Mouse (Mus musculus): Measurements from ENCODE around the gene Robo4. TPM values are rescaled to one million over a fixed set of nuclear protein-coding genes. Genes with fewer than 3 reads are reported as not detected.

Gene Robo4
- polyA plus RNA-seq, 1 experiment = not detected

- Histone ChIP-seq H3K4me3 (ENCODE audit: insufficient read depth, low read length) (no peak overlapping the region), H3K4me1 (ENCODE audit: control insufficient read depth, insufficient read depth, low read length) (peaks cover 4% of the 10 kb centered on the region), H3K27ac (ENCODE audit: insufficient read depth, low read length) (no peak overlapping the region)
- TF ChIP-seq CTCF (IDR thresholded peaks at IDR 0.05; ENCODE audit: borderline replicate concordance, insufficient read depth, low read length) (no peak), POLR2A (IDR thresholded peaks at IDR 0.05; ENCODE audit: low read depth, low read length) (no peak)
Observed at GRCm38 (mm10) chr9:37418791-37419190, 17.1 kb downstream of the Robo4 start.

- no peak overlapping the region for H3K4me3 ChIP-seq (ENCODE audit: insufficient read depth, low read length)
- no peak overlapping the region for H3K27ac ChIP-seq (ENCODE audit: insufficient read depth, low read length)
- TF ChIP-seq CTCF (IDR thresholded peaks at IDR 0.05; ENCODE audit: borderline replicate concordance, insufficient read depth, low read length) (0 out of 2 replicates have a peak, but pooled peaks have one; percentile 18), POLR2A (IDR thresholded peaks at IDR 0.05; ENCODE audit: low read depth, low read length) (no peak)
- peaks cover 4% of the 10 kb centered on the region for H3K4me1 ChIP-seq (ENCODE audit: control insufficient read depth, insufficient read depth, low read length)
Observed at GRCm38 (mm10) chr9:37420676-37421075, 19.0 kb downstream of the Robo4 start.

- no peak overlapping the region for H3K4me3 ChIP-seq (ENCODE audit: insufficient read depth, low read length)
Observed at GRCm38 (mm10) chr9:37421239-37421638, 19.5 kb downstream of the Robo4 start.

GRCm38 (mm10) chr9:37429326-37429725, 27.6 kb downstream of the Robo4 start:
- Histone ChIP-seq H3K27ac (ENCODE audit: insufficient read depth, low read length) (no peak overlapping the region), H3K4me1 (ENCODE audit: control insufficient read depth, insufficient read depth, low read length) (no peaks in the 10 kb centered on the region), H3K4me3 (ENCODE audit: insufficient read depth, low read length) (no peak overlapping the region)
- no peak for TF ChIP-seq POLR2A (IDR thresholded peaks at IDR 0.05; ENCODE audit: low read depth, low read length)
- no peak for TF ChIP-seq CTCF (IDR thresholded peaks at IDR 0.05; ENCODE audit: borderline replicate concordance, insufficient read depth, low read length)

More at GRCm38 (mm10) chr9:37421239-37421638, 19.5 kb downstream of the Robo4 start:
- H3K27ac ChIP-seq (ENCODE audit: insufficient read depth, low read length) = no peak overlapping the region
- TF ChIP-seq CTCF (IDR thresholded peaks at IDR 0.05; ENCODE audit: borderline replicate concordance, insufficient read depth, low read length) (no peak), POLR2A (IDR thresholded peaks at IDR 0.05; ENCODE audit: low read depth, low read length) (no peak)
- H3K4me1 ChIP-seq (ENCODE audit: control insufficient read depth, insufficient read depth, low read length) = peaks cover under 1% of the 10 kb centered on the region

DNA sequence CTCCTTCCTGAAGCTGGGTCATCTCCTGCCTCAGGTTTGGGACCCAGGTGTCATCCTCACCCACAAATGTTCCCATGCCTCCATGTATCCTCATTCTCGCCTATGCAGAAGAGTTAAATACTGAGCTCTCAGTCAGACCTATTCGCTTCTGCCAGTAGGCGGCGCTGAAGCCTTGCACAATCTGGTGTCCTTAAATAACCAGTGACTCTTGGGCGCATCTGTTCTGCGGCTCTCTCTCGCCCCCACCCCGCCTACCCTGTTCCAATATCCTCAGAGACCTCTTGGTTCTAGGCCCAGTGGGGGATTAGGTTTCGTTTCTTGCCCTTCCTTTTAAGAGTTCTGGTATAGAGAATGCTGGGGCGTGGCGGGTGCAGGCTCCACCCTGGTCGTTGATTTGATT, 28.9 kb downstream of the Robo4 start:
- TF ChIP-seq CTCF (IDR thresholded peaks at IDR 0.05; ENCODE audit: borderline replicate concordance, insufficient read depth, low read length) (peak; percentile 79), POLR2A (IDR thresholded peaks at IDR 0.05; ENCODE audit: low read depth, low read length) (no peak)
- no peak overlapping the region for H3K4me3 ChIP-seq (ENCODE audit: insufficient read depth, low read length)
- H3K4me1 ChIP-seq (ENCODE audit: control insufficient read depth, insufficient read depth, low read length) = no peaks in the 10 kb centered on the region
- H3K27ac ChIP-seq (ENCODE audit: insufficient read depth, low read length) = no peak overlapping the region

DNA sequence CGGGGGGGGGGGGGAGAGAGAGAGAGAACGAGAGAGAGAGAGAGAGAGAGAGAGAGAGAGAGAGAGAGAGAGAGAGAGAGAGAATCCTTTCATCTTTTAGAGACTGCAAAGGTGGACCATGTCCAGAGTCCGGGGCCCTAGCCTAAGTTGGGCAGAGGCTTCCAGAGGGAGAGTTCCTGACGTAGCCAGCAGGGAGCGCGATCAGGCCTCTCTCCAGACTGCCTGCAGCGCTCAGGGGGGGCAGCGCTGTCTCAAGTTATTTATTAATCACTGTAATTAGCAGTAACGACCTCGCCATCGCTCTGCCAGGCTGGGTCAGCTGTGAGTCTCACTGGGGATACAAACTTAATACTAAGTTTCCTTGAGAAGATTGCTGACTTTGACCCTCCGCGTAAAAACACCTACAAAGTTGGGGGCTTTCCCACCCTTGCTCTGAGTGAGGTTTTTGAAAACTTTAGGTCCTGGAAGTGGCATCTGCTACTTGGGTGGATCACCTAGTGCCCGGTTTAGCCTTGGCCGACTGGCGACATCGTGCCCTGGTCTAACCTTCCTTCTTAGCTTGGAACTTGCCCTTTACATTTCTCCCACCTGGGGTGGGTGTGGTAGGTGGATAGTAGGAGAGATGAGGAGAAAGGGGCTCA, 30.4 kb downstream of the Robo4 start:
- TF ChIP-seq CTCF (IDR thresholded peaks at IDR 0.05; ENCODE audit: borderline replicate concordance, insufficient read depth, low read length) (no peak), POLR2A (IDR thresholded peaks at IDR 0.05; ENCODE audit: low read depth, low read length) (no peak)
- H3K4me1 ChIP-seq (ENCODE audit: control insufficient read depth, insufficient read depth, low read length) = no peaks in the 10 kb centered on the region
- H3K27ac ChIP-seq (ENCODE audit: insufficient read depth, low read length) = no peak overlapping the region
- no peak overlapping the region for H3K4me3 ChIP-seq (ENCODE audit: insufficient read depth, low read length)

DNA sequence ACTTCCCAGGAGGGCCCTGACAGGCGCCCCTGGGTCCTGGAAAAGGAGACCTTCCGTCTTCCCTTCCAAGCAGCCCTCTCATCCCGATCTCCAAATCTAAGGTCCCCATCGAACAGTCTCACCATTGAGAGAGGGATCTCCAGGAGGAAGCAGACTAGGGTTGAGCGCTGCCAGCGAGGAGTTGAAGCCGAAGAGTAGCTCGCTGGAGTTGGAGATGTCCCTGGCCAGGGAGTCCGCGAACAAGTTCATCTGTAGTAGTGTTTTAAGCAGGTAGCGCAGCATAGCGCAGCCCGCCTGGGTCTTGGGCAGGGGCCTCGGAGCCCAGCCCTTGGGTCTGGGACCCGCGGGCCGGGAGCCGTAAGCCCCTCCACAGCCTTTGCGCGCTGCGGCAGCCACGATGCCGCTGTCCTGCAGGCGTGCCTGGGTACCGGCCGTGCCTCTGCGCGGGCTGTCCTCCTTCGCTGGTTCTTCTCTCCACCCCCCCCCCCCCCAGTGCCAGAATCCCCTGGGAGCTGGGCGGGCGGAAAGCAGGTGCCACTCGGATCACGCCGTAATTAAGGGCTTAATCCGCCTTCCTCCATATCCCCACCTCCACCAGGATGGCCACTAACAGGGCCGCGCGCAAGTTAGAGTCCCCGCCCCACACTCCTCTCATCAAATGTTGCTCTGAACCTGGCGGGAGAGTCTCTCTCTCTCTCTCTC, 31.2 kb downstream of the Robo4 start, which contains the start of gene Robo3:
TSS of gene Robo3 (minus strand) at position 527 of the 702 bp plus-strand sequence.
- Histone ChIP-seq H3K4me3 (ENCODE audit: insufficient read depth, low read length) (no peak within 1 kb of the TSS), H3K27ac (ENCODE audit: insufficient read depth, low read length) (no peak within 1 kb of the TSS), H3K4me1 (ENCODE audit: control insufficient read depth, insufficient read depth, low read length) (no peaks in the 10 kb centered on the region)
- no peak for TF ChIP-seq POLR2A (IDR thresholded peaks at IDR 0.05; ENCODE audit: low read depth, low read length)
- no peak for TF ChIP-seq CTCF (IDR thresholded peaks at IDR 0.05; ENCODE audit: borderline replicate concordance, insufficient read depth, low read length)

DNA sequence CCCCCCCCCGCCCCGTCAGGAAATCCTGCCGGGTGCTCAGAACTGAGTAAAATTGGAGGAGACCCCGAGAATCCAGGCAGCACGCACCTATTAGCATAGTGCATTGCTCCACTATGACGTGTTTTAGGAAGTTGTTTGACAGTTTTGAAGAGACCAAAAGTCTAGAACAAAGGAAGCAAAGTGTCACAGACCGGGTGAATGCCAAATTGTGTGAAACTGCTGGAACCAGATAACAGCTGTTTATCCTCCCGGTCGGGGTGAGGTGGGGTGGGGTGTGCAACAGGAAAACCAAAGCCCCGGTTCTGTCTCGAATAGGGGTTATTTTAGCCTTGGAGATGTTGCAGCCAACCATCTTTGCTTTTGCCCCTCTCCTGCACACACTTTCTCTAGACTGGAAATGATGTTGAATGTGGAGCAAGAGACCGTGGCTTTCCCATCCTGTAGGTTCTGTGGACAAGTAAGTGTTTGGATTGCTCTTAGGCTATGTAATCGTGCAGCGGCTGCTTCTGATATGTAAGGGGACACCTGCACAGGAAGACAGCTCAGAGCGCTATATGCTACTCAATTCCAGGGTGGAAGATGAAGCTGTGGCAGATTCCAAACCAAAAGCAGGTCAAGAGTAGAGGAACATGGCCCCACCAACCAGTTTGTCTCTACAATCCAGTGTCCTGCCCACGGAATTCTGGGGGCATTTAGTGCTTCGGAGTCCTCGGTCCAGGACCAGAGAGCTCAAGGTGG, 32.3 kb downstream of the Robo4 start:
- H3K4me3 ChIP-seq (ENCODE audit: insufficient read depth, low read length) = no peak overlapping the region
- TF ChIP-seq CTCF (IDR thresholded peaks at IDR 0.05; ENCODE audit: borderline replicate concordance, insufficient read depth, low read length) (no peak), POLR2A (IDR thresholded peaks at IDR 0.05; ENCODE audit: low read depth, low read length) (no peak)
- no peaks in the 10 kb centered on the region for H3K4me1 ChIP-seq (ENCODE audit: control insufficient read depth, insufficient read depth, low read length)
- no peak overlapping the region for H3K27ac ChIP-seq (ENCODE audit: insufficient read depth, low read length)

GRCm38 (mm10) chr9:37434932-37435331, 33.2 kb downstream of the Robo4 start:
- TF ChIP-seq CTCF (IDR thresholded peaks at IDR 0.05; ENCODE audit: borderline replicate concordance, insufficient read depth, low read length) = no peak
- TF ChIP-seq POLR2A (IDR thresholded peaks at IDR 0.05; ENCODE audit: low read depth, low read length) = no peak
- H3K27ac ChIP-seq (ENCODE audit: insufficient read depth, low read length) = no peak overlapping the region
- no peaks in the 10 kb centered on the region for H3K4me1 ChIP-seq (ENCODE audit: control insufficient read depth, insufficient read depth, low read length)
- no peak overlapping the region for H3K4me3 ChIP-seq (ENCODE audit: insufficient read depth, low read length)
